Mouse (Mus musculus): ENCODE data around the gene Ccdc173. TPM values are rescaled to one million over a fixed set of nuclear protein-coding genes. Genes with fewer than 3 reads are reported as not detected.

The Ccdc173 gene
- polyA plus RNA-seq, 1 experiment from 2014 or later, result 3.5 TPM

GRCm38 (mm10) chr2:69712171-69712570 lies 77.2 kb downstream of the Ccdc173 start:
- DNase-seq (ENCODE audit: low spot score), result no peak
- Histone ChIP-seq H3K27me3 (ENCODE audit: low read depth, poor library complexity, severe bottlenecking) (no peaks in the 10 kb centered on the region), H3K4me1 (peaks cover 10% of the 10 kb centered on the region), H3K4me3 (no peak overlapping the region), H3K27ac (replicated peaks) (no peak overlapping the region), H3K9me3 (replicated peaks) (no peaks in the 10 kb centered on the region), H3K36me3 (peaks cover 21% of the 10 kb centered on the region)
- 94% methylated on average over 14 of the region's 14 CpGs for WGBS

Other genes with a start within 250 kb of the Ccdc173 start
- gene Lrp2, start 203.5 kb downstream of the Ccdc173 start, polyA plus RNA-seq (2016; fragmentation: Nextera tagmentation; extraction: Ambion mirVana), result 2.8 and 3.4 TPM in 2 replicates
- gene Bbs5, start 142.4 kb downstream of the Ccdc173 start, polyA plus RNA-seq (2016; fragmentation: Nextera tagmentation; extraction: Ambion mirVana), result 13.8 and 14.6 TPM in 2 replicates
- gene Klhl41, start 119.5 kb downstream of the Ccdc173 start, polyA plus RNA-seq (2016; fragmentation: Nextera tagmentation; extraction: Ambion mirVana), result 0.09 and 0.15 TPM in 2 replicates
- 15.8 and 17.7 TPM in 2 replicates for gene Fastkd1, start 76.1 kb downstream of the Ccdc173 start, polyA plus RNA-seq (2016; fragmentation: Nextera tagmentation; extraction: Ambion mirVana)
- gene Ppig, start 67.0 kb downstream of the Ccdc173 start, polyA plus RNA-seq (2016; fragmentation: Nextera tagmentation; extraction: Ambion mirVana), result 127 and 134 TPM in 2 replicates
- 30.4 and 32.8 TPM in 2 replicates for gene Phospho2, start within 50 bp of the Ccdc173 start, polyA plus RNA-seq (2016; fragmentation: Nextera tagmentation; extraction: Ambion mirVana)
- 26.7 and 32.2 TPM in 2 replicates for gene Klhl23, start 32.4 kb upstream of the Ccdc173 start, polyA plus RNA-seq (2016; fragmentation: Nextera tagmentation; extraction: Ambion mirVana)
- gene Ssb, start 72.0 kb upstream of the Ccdc173 start, polyA plus RNA-seq (2016; fragmentation: Nextera tagmentation; extraction: Ambion mirVana), result 354 and 383 TPM in 2 replicates
- 43.4 and 44.7 TPM in 2 replicates for gene Mettl5, start 96.0 kb upstream of the Ccdc173 start, polyA plus RNA-seq (2016; fragmentation: Nextera tagmentation; extraction: Ambion mirVana)
- gene Ubr3, start 107.7 kb upstream of the Ccdc173 start, polyA plus RNA-seq (2016; fragmentation: Nextera tagmentation; extraction: Ambion mirVana), result 11.7 and 15.9 TPM in 2 replicates
- not detected in 2 replicates for gene Myo3b, start 249.6 kb upstream of the Ccdc173 start, polyA plus RNA-seq (2016; fragmentation: Nextera tagmentation; extraction: Ambion mirVana)

All from midbrain, embryonic 10.5 days (tissue).